Mouse (Mus musculus) G1E (cell line): ENCODE measurements around the gene Eef1akmt2.

Experiments used
- CTCF ChIP-seq: IDR thresholded peaks from 2 replicates; pipeline ENCODE4 v1.5.1; 2012; ENCODE audit warnings: low read depth, low read length, inconsistent platforms, mixed read lengths
- GATA1 ChIP-seq: IDR thresholded peaks from 2 replicates; pipeline ENCODE4 v1.6.1; 2012; ENCODE audit warnings: borderline replicate concordance, low read length, inconsistent platforms, mixed read lengths
- GATA2 ChIP-seq: IDR thresholded peaks from 2 replicates; pipeline ENCODE4 v1.6.1; 2012; ENCODE audit warnings: low read depth, low read length, inconsistent platforms, borderline replicate concordance
- POLR2AphosphoS5 ChIP-seq: IDR thresholded peaks from 2 replicates; pipeline ENCODE4 v1.6.1; 2012; ENCODE audit warnings: low read depth, low read length, inconsistent platforms; ENCODE audit not compliant: insufficient replicate concordance
- TAL1 ChIP-seq: conservative IDR thresholded peaks from 2 replicates; pipeline ENCODE4 v1.6.1; 2012; ENCODE audit warnings: low read depth, low read length, inconsistent platforms, mixed read lengths

DNA sequence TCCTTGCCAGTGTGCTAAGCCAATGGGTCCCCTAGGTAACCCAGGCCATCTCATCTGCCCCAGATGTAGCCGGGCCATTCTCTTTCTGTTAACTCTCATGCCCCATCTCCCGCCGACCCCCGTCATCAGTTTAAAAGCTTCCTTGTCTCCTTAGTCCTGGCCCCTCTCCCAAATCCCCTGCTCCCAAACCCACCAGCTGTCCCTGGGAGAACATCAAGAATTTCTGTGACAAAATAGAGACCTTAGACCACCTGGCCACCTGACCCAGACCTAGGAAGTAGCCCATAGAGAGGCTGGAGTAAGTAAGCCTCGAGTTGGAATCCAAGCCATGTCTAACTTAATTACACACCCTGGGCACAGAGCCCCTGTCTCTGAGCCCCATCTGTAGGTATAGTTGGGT is 37.7 kb upstream of the Eef1akmt2 start:
- TF ChIP-seq CTCF (no peak), TAL1 (no peak), GATA1 (no peak), POLR2AphosphoS5 (no peak), GATA2 (no peak)
